Mouse (Mus musculus): ENCODE data around the gene Uba5.

Uba5 gene

GRCm38 (mm10) chr9:104062430-104063243 lies at the start of gene Uba5:
Gene Uba5, minus strand, starts transcription at chr9:104063134.
- no peak for DNase-seq

GRCm38 (mm10) chr9:104109151-104109550 lies 46.2 kb upstream of the Uba5 start:
- DNase-seq: no peak

- no peak for DNase-seq
Measured at GRCm38 (mm10) chr9:104108571-104109143, 45.7 kb upstream of the Uba5 start.

GRCm38 (mm10) chr9:104107482-104107881 lies 44.5 kb upstream of the Uba5 start:
- no peak for DNase-seq

- DNase-seq: no peak
Measured at GRCm38 (mm10) chr9:104106930-104107329, 44.0 kb upstream of the Uba5 start.

GRCm38 (mm10) chr9:104104986-104105385 lies 42.1 kb upstream of the Uba5 start:
- no peak for DNase-seq

- DNase-seq: no peak
Measured at GRCm38 (mm10) chr9:104102901-104103300, 40.0 kb upstream of the Uba5 start.

- no peak for DNase-seq
Measured at GRCm38 (mm10) chr9:104102301-104102700, 39.4 kb upstream of the Uba5 start.

GRCm38 (mm10) chr9:104101458-104101857 lies 38.5 kb upstream of the Uba5 start:
- no peak for DNase-seq

GRCm38 (mm10) chr9:104100822-104101221 lies 37.9 kb upstream of the Uba5 start:
- DNase-seq: peak; percentile 18

GRCm38 (mm10) chr9:104099060-104099459 lies 36.1 kb upstream of the Uba5 start:
- no peak for DNase-seq

- DNase-seq: no peak
Measured at GRCm38 (mm10) chr9:104098256-104098655, 35.3 kb upstream of the Uba5 start.

GRCm38 (mm10) chr9:104092945-104093344 lies 30.0 kb upstream of the Uba5 start:
- DNase-seq: no peak

GRCm38 (mm10) chr9:104088555-104088954 lies 25.6 kb upstream of the Uba5 start:
- DNase-seq: peak; percentile 37

- DNase-seq: no peak
Measured at GRCm38 (mm10) chr9:104085730-104086429, 22.9 kb upstream of the Uba5 start.

GRCm38 (mm10) chr9:104080038-104080437 lies 17.1 kb upstream of the Uba5 start:
- DNase-seq: no peak

- peak; percentile 68 for DNase-seq
Measured at GRCm38 (mm10) chr9:104079379-104079778, 16.4 kb upstream of the Uba5 start.

GRCm38 (mm10) chr9:104078780-104079179 lies 15.8 kb upstream of the Uba5 start:
- no peak for DNase-seq

GRCm38 (mm10) chr9:104075808-104076207 lies 12.9 kb upstream of the Uba5 start:
- DNase-seq: no peak

- DNase-seq: no peak
Measured at GRCm38 (mm10) chr9:104070863-104071604, 8.1 kb upstream of the Uba5 start.

- DNase-seq: no peak
Measured at GRCm38 (mm10) chr9:104070241-104070640, 7.3 kb upstream of the Uba5 start.

GRCm38 (mm10) chr9:104064571-104064970 lies 1.6 kb upstream of the Uba5 start:
- no peak for DNase-seq

All from kidney, adult 18-20 months (tissue).